Mouse (Mus musculus) CD4-positive, CD25-positive, alpha-beta regulatory T cell, adult 2 months (primary cell): ENCODE results near the gene Wnt5b.

ENCODE experiments used
- DNase-seq: peaks from one replicate; pipeline ENCODE4 v3.0.0-alpha.2; 2012; ENCODE audit warnings: low read depth, low spot score

Wnt5b gene

GRCm38 (mm10) chr6:119387801-119388649 lies 156.1 kb downstream of the Wnt5b start:
- peak; percentile 44 for DNase-seq

- DNase-seq, result peak; percentile 38
Observed at GRCm38 (mm10) chr6:119386821-119387220, 157.3 kb downstream of the Wnt5b start.

GRCm38 (mm10) chr6:119386421-119386820 lies 157.7 kb downstream of the Wnt5b start:
- peak; percentile 42 for DNase-seq

- no peak for DNase-seq
Observed at GRCm38 (mm10) chr6:119385668-119386067, 158.5 kb downstream of the Wnt5b start.
